Mouse (Mus musculus): ENCODE measurements around the gene Cd248. TPM values are rescaled to one million over a fixed set of nuclear protein-coding genes. Genes with fewer than 3 reads are reported as not detected.

Cd248 gene
- polyA plus RNA-seq, 1 experiment, result 4.9 TPM

- TF ChIP-seq POLR2A (IDR thresholded peaks at IDR 0.05; ENCODE audit: borderline replicate concordance, insufficient read depth, low read length), result no peak
- TF ChIP-seq CTCF (IDR thresholded peaks at IDR 0.05; ENCODE audit: borderline replicate concordance, insufficient read depth, low read depth, low read length), result no peak
- no peak overlapping the region for H3K27ac ChIP-seq (ENCODE audit: insufficient read depth, low read length)
- peak overlapping the region; percentile 11 for H3K4me3 ChIP-seq (replicated peaks; ENCODE audit: insufficient read depth, low read depth, low read length)
- peaks cover 7% of the 10 kb centered on the region for H3K4me1 ChIP-seq (ENCODE audit: control insufficient read depth, insufficient read depth, low read length)
- no peak for DNase-seq
- H3K27me3 ChIP-seq (ENCODE audit: control insufficient read depth, insufficient read depth, low read length), result no peaks in the 10 kb centered on the region
- WGBS, result 7% methylated on average over 20 of the region's 20 CpGs
Measured at GRCm38 (mm10) chr19:5072389-5073019, 4.6 kb downstream of the Cd248 start.

GRCm38 (mm10) chr19:5073028-5073427 is 5.2 kb downstream of the Cd248 start:
- Histone ChIP-seq H3K4me1 (ENCODE audit: control insufficient read depth, insufficient read depth, low read length) (peaks cover 7% of the 10 kb centered on the region), H3K4me3 (replicated peaks; ENCODE audit: insufficient read depth, low read depth, low read length) (no peak overlapping the region), H3K27ac (ENCODE audit: insufficient read depth, low read length) (no peak overlapping the region), H3K27me3 (ENCODE audit: control insufficient read depth, insufficient read depth, low read length) (no peaks in the 10 kb centered on the region)
- TF ChIP-seq CTCF (IDR thresholded peaks at IDR 0.05; ENCODE audit: borderline replicate concordance, insufficient read depth, low read depth, low read length) (peak; percentile 66; the same call in 1 of the 2 replicates), POLR2A (IDR thresholded peaks at IDR 0.05; ENCODE audit: borderline replicate concordance, insufficient read depth, low read length) (no peak)
- 2% methylated on average over 15 of the region's 15 CpGs for WGBS
- DNase-seq, result peak; percentile 45 to 53

GRCm38 (mm10) chr19:5073518-5073917 is 5.6 kb downstream of the Cd248 start:
- H3K4me3 ChIP-seq (replicated peaks; ENCODE audit: insufficient read depth, low read depth, low read length), result no peak overlapping the region
- H3K27me3 ChIP-seq (ENCODE audit: control insufficient read depth, insufficient read depth, low read length), result no peaks in the 10 kb centered on the region
- 52% methylated on average over 5 of the region's 5 CpGs for WGBS
- H3K4me1 ChIP-seq (ENCODE audit: control insufficient read depth, insufficient read depth, low read length), result peaks cover 5% of the 10 kb centered on the region
- DNase-seq, result no peak
- TF ChIP-seq POLR2A (IDR thresholded peaks at IDR 0.05; ENCODE audit: borderline replicate concordance, insufficient read depth, low read length) (no peak), CTCF (IDR thresholded peaks at IDR 0.05; ENCODE audit: borderline replicate concordance, insufficient read depth, low read depth, low read length) (no peak)
- H3K27ac ChIP-seq (ENCODE audit: insufficient read depth, low read length), result no peak overlapping the region

- H3K27me3 ChIP-seq (ENCODE audit: control insufficient read depth, insufficient read depth, low read length), result no peaks in the 10 kb centered on the region
- no peak overlapping the region for H3K27ac ChIP-seq (ENCODE audit: insufficient read depth, low read length)
- H3K4me3 ChIP-seq (replicated peaks; ENCODE audit: insufficient read depth, low read depth, low read length), result no peak overlapping the region
- WGBS, result 96% methylated on average over 1 of the region's 1 CpGs
- peaks cover 9% of the 10 kb centered on the region for H3K4me1 ChIP-seq (ENCODE audit: control insufficient read depth, insufficient read depth, low read length)
- no peak for DNase-seq
- TF ChIP-seq POLR2A (IDR thresholded peaks at IDR 0.05; ENCODE audit: borderline replicate concordance, insufficient read depth, low read length) (no peak), CTCF (IDR thresholded peaks at IDR 0.05; ENCODE audit: borderline replicate concordance, insufficient read depth, low read depth, low read length) (no peak)
Measured at GRCm38 (mm10) chr19:5079279-5079678, 11.4 kb downstream of the Cd248 start.

- no peak overlapping the region for H3K27ac ChIP-seq (ENCODE audit: insufficient read depth, low read length)
- no peak for DNase-seq
- TF ChIP-seq CTCF (IDR thresholded peaks at IDR 0.05; ENCODE audit: borderline replicate concordance, insufficient read depth, low read depth, low read length) (no peak), POLR2A (IDR thresholded peaks at IDR 0.05; ENCODE audit: borderline replicate concordance, insufficient read depth, low read length) (no peak)
- 45% methylated on average over 18 of the region's 18 CpGs for WGBS
- no peaks in the 10 kb centered on the region for H3K27me3 ChIP-seq (ENCODE audit: control insufficient read depth, insufficient read depth, low read length)
- peaks cover 10% of the 10 kb centered on the region for H3K4me1 ChIP-seq (ENCODE audit: control insufficient read depth, insufficient read depth, low read length)
- no peak overlapping the region for H3K4me3 ChIP-seq (replicated peaks; ENCODE audit: insufficient read depth, low read depth, low read length)
Measured at GRCm38 (mm10) chr19:5082005-5082404, 14.1 kb downstream of the Cd248 start.

GRCm38 (mm10) chr19:5082596-5082995 is 14.7 kb downstream of the Cd248 start:
- Histone ChIP-seq H3K27me3 (ENCODE audit: control insufficient read depth, insufficient read depth, low read length) (no peaks in the 10 kb centered on the region), H3K27ac (ENCODE audit: insufficient read depth, low read length) (no peak overlapping the region), H3K4me1 (ENCODE audit: control insufficient read depth, insufficient read depth, low read length) (peaks cover 10% of the 10 kb centered on the region), H3K4me3 (replicated peaks; ENCODE audit: insufficient read depth, low read depth, low read length) (no peak overlapping the region)
- TF ChIP-seq POLR2A (IDR thresholded peaks at IDR 0.05; ENCODE audit: borderline replicate concordance, insufficient read depth, low read length) (no peak), CTCF (IDR thresholded peaks at IDR 0.05; ENCODE audit: borderline replicate concordance, insufficient read depth, low read depth, low read length) (no peak)
- 60% methylated on average over 24 of the region's 24 CpGs for WGBS
- peak in 1 of 2 experiments; percentile 60 for DNase-seq

GRCm38 (mm10) chr19:5083961-5084833 is 16.3 kb downstream of the Cd248 start:
- Histone ChIP-seq H3K4me3 (replicated peaks; ENCODE audit: insufficient read depth, low read depth, low read length) (peak overlapping the region; percentile 64), H3K27me3 (ENCODE audit: control insufficient read depth, insufficient read depth, low read length) (no peaks in the 10 kb centered on the region), H3K27ac (ENCODE audit: insufficient read depth, low read length) (peak overlapping the region; percentile 98; the same call in 1 of the 2 replicates), H3K4me1 (ENCODE audit: control insufficient read depth, insufficient read depth, low read length) (peaks cover 10% of the 10 kb centered on the region)
- WGBS, result 69% methylated on average over 3 of the region's 3 CpGs
- DNase-seq, result no peak
- TF ChIP-seq CTCF (IDR thresholded peaks at IDR 0.05; ENCODE audit: borderline replicate concordance, insufficient read depth, low read depth, low read length), result no peak
- no peak for TF ChIP-seq POLR2A (IDR thresholded peaks at IDR 0.05; ENCODE audit: borderline replicate concordance, insufficient read depth, low read length)

GRCm38 (mm10) chr19:5084834-5085144 is 16.9 kb downstream of the Cd248 start:
- no peaks in the 10 kb centered on the region for H3K27me3 ChIP-seq (ENCODE audit: control insufficient read depth, insufficient read depth, low read length)
- H3K4me1 ChIP-seq (ENCODE audit: control insufficient read depth, insufficient read depth, low read length), result peaks cover 10% of the 10 kb centered on the region
- 1% methylated on average over 15 of the region's 15 CpGs for WGBS
- H3K27ac ChIP-seq (ENCODE audit: insufficient read depth, low read length), result peak overlapping the region; percentile 98
- peak overlapping the region; percentile 64 for H3K4me3 ChIP-seq (replicated peaks; ENCODE audit: insufficient read depth, low read depth, low read length)
- TF ChIP-seq CTCF (IDR thresholded peaks at IDR 0.05; ENCODE audit: borderline replicate concordance, insufficient read depth, low read depth, low read length) (no peak), POLR2A (IDR thresholded peaks at IDR 0.05; ENCODE audit: borderline replicate concordance, insufficient read depth, low read length) (no peak)
- peak; percentile 58 to 63 for DNase-seq

All from cerebellum, adult 2 months (tissue).